Mouse (Mus musculus) kidney, postnatal 14 days (tissue): ENCODE data around the gene Prex1.

Experiments
- DNase-seq: peaks from one replicate; pipeline ENCODE4 v3.0.0; 2022; ENCODE audit warnings: mixed read lengths

Gene Prex1

GRCm38 (mm10) chr2:166598453-166599155 is 115.0 kb downstream of the Prex1 start:
- no peak for DNase-seq

GRCm38 (mm10) chr2:166597763-166598162 is 115.9 kb downstream of the Prex1 start:
- DNase-seq: no peak

GRCm38 (mm10) chr2:166592034-166592912 is 121.4 kb downstream of the Prex1 start:
- DNase-seq: peak; percentile 76

GRCm38 (mm10) chr2:166584491-166584890 is 129.1 kb downstream of the Prex1 start:
- peak; percentile 45 for DNase-seq

- no peak for DNase-seq
These were observed 130.3 kb downstream of the Prex1 start for GRCm38 (mm10) chr2:166583292-166583691.

- no peak for DNase-seq
These were observed 131.6 kb downstream of the Prex1 start for GRCm38 (mm10) chr2:166581881-166582583.

- DNase-seq: no peak
These were observed 133.8 kb downstream of the Prex1 start for GRCm38 (mm10) chr2:166579793-166580192.

- DNase-seq: no peak
These were observed 134.3 kb downstream of the Prex1 start for GRCm38 (mm10) chr2:166579361-166579760.

GRCm38 (mm10) chr2:166575419-166575818 is 138.2 kb downstream of the Prex1 start:
- DNase-seq: no peak

- DNase-seq: peak; percentile 65
These were observed 138.7 kb downstream of the Prex1 start for GRCm38 (mm10) chr2:166574934-166575333.

GRCm38 (mm10) chr2:166573621-166574020 is 140.0 kb downstream of the Prex1 start:
- DNase-seq: no peak

GRCm38 (mm10) chr2:166572297-166572696 is 141.3 kb downstream of the Prex1 start:
- DNase-seq: no peak

GRCm38 (mm10) chr2:166569182-166569581 is 144.4 kb downstream of the Prex1 start:
- DNase-seq: no peak

GRCm38 (mm10) chr2:166565503-166565902 is 148.1 kb downstream of the Prex1 start:
- DNase-seq: no peak

GRCm38 (mm10) chr2:166564455-166564854 is 149.2 kb downstream of the Prex1 start:
- DNase-seq: peak; percentile 75

GRCm38 (mm10) chr2:166563890-166564289 is 149.7 kb downstream of the Prex1 start:
- DNase-seq: peak; percentile 85

GRCm38 (mm10) chr2:166563076-166563475 is 150.6 kb downstream of the Prex1 start:
- DNase-seq: no peak

- no peak for DNase-seq
These were observed 151.9 kb downstream of the Prex1 start for GRCm38 (mm10) chr2:166561781-166562180.

GRCm38 (mm10) chr2:166560826-166561225 is 152.8 kb downstream of the Prex1 start:
- DNase-seq: peak; percentile 32

GRCm38 (mm10) chr2:166559531-166559930 is 154.1 kb downstream of the Prex1 start:
- DNase-seq: no peak

GRCm38 (mm10) chr2:166555508-166555907 is 158.1 kb downstream of the Prex1 start:
- DNase-seq: peak; percentile 32

- no peak for DNase-seq
These were observed 159.5 kb downstream of the Prex1 start for GRCm38 (mm10) chr2:166554169-166554505.

GRCm38 (mm10) chr2:166553502-166554168 is 160.0 kb downstream of the Prex1 start:
- DNase-seq: peak; percentile 47
